Mouse (Mus musculus) embryonic facial prominence, embryonic 12.5 days (tissue): ENCODE measurements at regions not wholly inside any gene's neighbourhood (a gene's known extent, or its start where the extent isn't known, plus 50 kb on each side); places are given as distances from the start of the nearest gene placed in this dataset.
"Not testable (repeated sequence)": the region's sequence is repeated elsewhere in the genome, so short reads cannot be mapped to it uniquely, and the experiment has no call there.

Experiments
- ATAC-seq: fragments of 200-750 bp; cut with Nextera tagmentation; 2 replicates; pipeline ENCODE4 v1.8.0; 2017; ENCODE audit not compliant: insufficient number of reproducible peaks, insufficient read depth, low FRiP score, low TSS enrichment
- H3K27ac ChIP-seq: fragments of 300-500 bp; sonication (generic); 2 replicates; pipeline ENCODE4 v1.5.1; 2016; ENCODE audit warnings: mild to moderate bottlenecking
- H3K27me3 ChIP-seq: fragments of 300-500 bp; sonication (generic); 2 replicates; pipeline ENCODE4 v1.6.1; 2016; ENCODE audit warnings: mild to moderate bottlenecking, moderate library complexity
- H3K36me3 ChIP-seq: fragments of 300-500 bp; sonication (generic); 2 replicates; pipeline ENCODE4 v1.6.1; 2016; ENCODE audit warnings: mild to moderate bottlenecking
- H3K4me1 ChIP-seq: fragments of 300-500 bp; sonication (generic); 2 replicates; pipeline ENCODE4 v1.6.1; 2016
- H3K4me2 ChIP-seq: fragments of 300-500 bp; sonication (generic); replicated peaks from 2 replicates; pipeline ENCODE4 v1.6.1; 2016; ENCODE audit warnings: mild to moderate bottlenecking, moderate library complexity
- H3K4me3 ChIP-seq: fragments of 300-500 bp; sonication (generic); 2 replicates; pipeline ENCODE4 v1.5.1; 2016; ENCODE audit warnings: mild to moderate bottlenecking
- H3K9ac ChIP-seq: fragments of 300-500 bp; sonication (generic); 2 replicates; pipeline ENCODE4 v1.6.1; 2016; ENCODE audit warnings: mild to moderate bottlenecking, moderate library complexity
- H3K9me3 ChIP-seq: fragments of 300-500 bp; sonication (generic); 2 replicates; pipeline ENCODE4 v1.6.1; 2016; ENCODE audit warnings: mild to moderate bottlenecking, moderate library complexity
- WGBS: fragments of 180-500 bp; shearing (Covaris S2); methylation state at CpG from one replicate; pipeline ENCODE4 v1.1.7; 2016; 5-methylcytosine and 5-hydroxymethylcytosine counted together

GRCm38 (mm10) chrX:50600262-50600661 lies 172.0 kb upstream of the Olfr1324 start:
- not testable (repeated sequence) for ATAC-seq

GRCm38 (mm10) chrX:50599780-50600179 lies 171.5 kb upstream of the Olfr1324 start:
- no peak overlapping the region for H3K4me3 ChIP-seq

More at GRCm38 (mm10) chrX:50600262-50600661, 172.0 kb upstream of the Olfr1324 start:
- H3K9me3 ChIP-seq, H3K4me1 ChIP-seq, H3K9ac ChIP-seq, H3K4me3 ChIP-seq, H3K27me3 ChIP-seq, H3K27ac ChIP-seq: not testable (repeated sequence)
- H3K4me2 ChIP-seq, result peak overlapping the region; percentile 28
- WGBS, result 61% methylated on average over 3 of the region's 3 CpGs
- peaks cover 18% of the 10 kb centered on the region for H3K36me3 ChIP-seq

DNA sequence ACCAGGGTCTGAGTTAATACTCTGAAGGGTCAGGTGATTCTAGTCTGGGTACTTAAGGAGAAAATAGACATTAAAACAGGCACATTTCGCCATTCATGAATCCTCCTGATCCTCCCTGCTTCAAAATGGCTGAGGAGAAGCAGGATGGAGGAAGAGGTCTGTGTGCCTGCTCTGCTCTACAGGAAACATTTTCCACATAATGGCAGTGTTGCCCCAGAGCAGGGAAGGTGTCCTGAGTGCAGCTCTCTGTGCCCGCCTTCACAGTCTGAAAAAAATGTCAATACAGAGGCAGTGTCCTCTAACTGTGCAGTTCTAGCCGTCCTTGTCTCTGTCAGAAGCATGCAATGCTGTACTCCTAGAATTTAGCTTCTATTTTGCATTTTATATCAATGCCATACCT lies 169.3 kb upstream of the Olfr1324 start:
- ATAC-seq, H3K9me3 ChIP-seq, H3K4me3 ChIP-seq, H3K27me3 ChIP-seq, H3K4me2 ChIP-seq, H3K27ac ChIP-seq, H3K9ac ChIP-seq, H3K4me1 ChIP-seq: not testable (repeated sequence)
- 77% methylated on average over 3 of the region's 3 CpGs for WGBS
- peaks cover 23% of the 10 kb centered on the region for H3K36me3 ChIP-seq

More at GRCm38 (mm10) chrX:50599780-50600179, 171.5 kb upstream of the Olfr1324 start:
- Histone ChIP-seq H3K9me3 (no peaks in the 10 kb centered on the region), H3K9ac (no peak overlapping the region), H3K4me1 (no peaks in the 10 kb centered on the region), H3K4me2 (peak overlapping the region; percentile 28), H3K27ac (no peak overlapping the region), H3K27me3 (no peaks in the 10 kb centered on the region), H3K36me3 (peaks cover 18% of the 10 kb centered on the region)
- ATAC-seq, result no peak
- whole genome bisulfite sequencing, result 55% methylated on average over 4 of the region's 4 CpGs

DNA sequence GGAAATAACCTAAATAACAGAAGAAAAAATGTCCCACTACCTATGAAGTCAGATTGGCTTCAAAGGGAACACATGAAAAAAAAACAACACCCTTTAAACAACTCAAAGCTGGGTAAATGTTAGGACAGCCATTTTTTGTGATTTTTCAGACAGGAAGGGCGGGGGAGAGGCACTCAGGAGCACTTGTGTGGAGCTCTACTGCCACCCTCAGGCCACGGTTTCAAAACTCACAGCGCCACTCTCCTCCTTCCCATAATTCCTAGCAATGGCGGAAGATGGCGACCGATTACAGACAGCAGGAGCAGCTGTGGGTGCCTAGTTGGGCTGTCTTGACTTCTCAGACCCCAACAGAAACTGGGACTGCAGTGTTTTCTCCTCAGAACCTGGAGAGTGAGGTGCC lies 168.8 kb upstream of the Olfr1324 start:
- Histone ChIP-seq H3K27me3 (no peaks in the 10 kb centered on the region), H3K9ac (no peak overlapping the region), H3K9me3 (no peaks in the 10 kb centered on the region), H3K36me3 (peaks cover 23% of the 10 kb centered on the region), H3K27ac (no peak overlapping the region), H3K4me1 (no peaks in the 10 kb centered on the region), H3K4me3 (no peak overlapping the region; the same call in 1 of the 2 replicates), H3K4me2 (no peak overlapping the region)
- no peak for ATAC-seq
- WGBS, result 77% methylated on average over 6 of the region's 6 CpGs

DNA sequence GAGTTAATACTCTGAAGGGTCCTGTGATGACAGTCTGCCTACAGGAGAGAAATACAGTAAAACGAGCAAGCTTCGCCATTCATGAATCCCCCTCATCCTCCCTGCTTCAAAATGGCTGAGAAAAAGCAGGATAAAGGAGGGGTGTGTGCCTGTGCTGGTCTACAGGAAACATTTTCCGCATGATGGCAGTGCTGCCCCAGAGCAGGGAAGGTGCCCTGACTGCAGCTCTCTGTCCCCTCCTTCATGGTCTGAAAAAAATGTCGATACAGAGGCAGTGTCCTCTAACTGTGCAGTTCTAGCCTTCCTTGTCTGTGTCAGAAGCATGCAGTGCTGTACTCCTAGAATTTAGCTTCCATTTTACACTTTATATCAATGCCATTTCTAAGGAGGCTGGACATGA lies 166.7 kb upstream of the Olfr1324 start:
- H3K36me3 ChIP-seq, result peaks cover 23% of the 10 kb centered on the region
- H3K9ac ChIP-seq, result not testable (repeated sequence)

DNA sequence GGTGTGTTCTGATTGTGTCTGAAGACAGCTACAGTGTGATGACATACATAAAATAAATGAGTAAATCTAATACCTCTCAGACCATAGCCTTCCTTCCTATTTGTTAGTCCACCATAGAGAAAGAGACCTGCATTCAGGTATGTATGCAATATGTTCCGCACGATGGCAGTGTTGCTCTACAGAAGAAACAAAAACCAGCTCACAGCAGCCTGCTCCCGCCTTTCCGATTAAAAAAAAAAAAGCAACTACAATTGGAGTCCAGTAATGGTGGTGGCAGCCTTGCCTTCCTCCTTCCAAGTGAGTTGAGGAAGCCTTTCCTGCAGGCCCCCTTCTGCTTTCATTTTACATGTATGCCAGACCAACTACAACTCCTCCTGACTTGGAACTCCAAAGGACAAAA lies 163.2 kb upstream of the Olfr1324 start:
- Histone ChIP-seq H3K4me2 (0 out of 2 replicates have a peak overlapping the region, but pooled peaks have one; percentile 15), H3K4me1 (no peaks in the 10 kb centered on the region)

More for the DNA sequence above, 166.7 kb upstream of the Olfr1324 start:
- ATAC-seq, H3K4me2 ChIP-seq, H3K4me1 ChIP-seq, H3K9me3 ChIP-seq, H3K4me3 ChIP-seq, H3K27me3 ChIP-seq, H3K27ac ChIP-seq: not testable (repeated sequence)
- WGBS, result 78% methylated on average over 4 of the region's 4 CpGs

GRCm38 (mm10) chrX:50590673-50591341 lies 162.5 kb upstream of the Olfr1324 start:
- Histone ChIP-seq H3K4me3 (no peak overlapping the region), H3K27me3 (no peaks in the 10 kb centered on the region), H3K4me2 (0 out of 2 replicates have a peak overlapping the region, but pooled peaks have one; percentile 15), H3K9me3 (no peaks in the 10 kb centered on the region), H3K36me3 (peaks cover 8% of the 10 kb centered on the region), H3K4me1 (no peaks in the 10 kb centered on the region), H3K27ac (no peak overlapping the region), H3K9ac (no peak overlapping the region)
- no peak for ATAC-seq
- WGBS, result 68% methylated on average over 8 of the region's 8 CpGs

More for the DNA sequence above, 163.2 kb upstream of the Olfr1324 start:
- no peak overlapping the region for H3K9ac ChIP-seq
- ATAC-seq, result no peak
- H3K27me3 ChIP-seq, result no peaks in the 10 kb centered on the region
- no peak overlapping the region for H3K4me3 ChIP-seq
- H3K9me3 ChIP-seq, result no peaks in the 10 kb centered on the region
- H3K27ac ChIP-seq, result no peak overlapping the region
- WGBS, result 74% methylated on average over 4 of the region's 4 CpGs
- H3K36me3 ChIP-seq, result peaks cover 8% of the 10 kb centered on the region

- WGBS, result 88% methylated on average over 6 of the region's 6 CpGs
- ATAC-seq, result no peak
- no peaks in the 10 kb centered on the region for H3K27me3 ChIP-seq
- no peak overlapping the region for H3K27ac ChIP-seq
- no peaks in the 10 kb centered on the region for H3K4me1 ChIP-seq
- no peak overlapping the region for H3K4me2 ChIP-seq
- peaks cover 14% of the 10 kb centered on the region for H3K36me3 ChIP-seq
- no peaks in the 10 kb centered on the region for H3K9me3 ChIP-seq
- H3K9ac ChIP-seq, result no peak overlapping the region
- no peak overlapping the region for H3K4me3 ChIP-seq
Observed at GRCm38 (mm10) chrX:50588892-50589291, 160.6 kb upstream of the Olfr1324 start.

DNA sequence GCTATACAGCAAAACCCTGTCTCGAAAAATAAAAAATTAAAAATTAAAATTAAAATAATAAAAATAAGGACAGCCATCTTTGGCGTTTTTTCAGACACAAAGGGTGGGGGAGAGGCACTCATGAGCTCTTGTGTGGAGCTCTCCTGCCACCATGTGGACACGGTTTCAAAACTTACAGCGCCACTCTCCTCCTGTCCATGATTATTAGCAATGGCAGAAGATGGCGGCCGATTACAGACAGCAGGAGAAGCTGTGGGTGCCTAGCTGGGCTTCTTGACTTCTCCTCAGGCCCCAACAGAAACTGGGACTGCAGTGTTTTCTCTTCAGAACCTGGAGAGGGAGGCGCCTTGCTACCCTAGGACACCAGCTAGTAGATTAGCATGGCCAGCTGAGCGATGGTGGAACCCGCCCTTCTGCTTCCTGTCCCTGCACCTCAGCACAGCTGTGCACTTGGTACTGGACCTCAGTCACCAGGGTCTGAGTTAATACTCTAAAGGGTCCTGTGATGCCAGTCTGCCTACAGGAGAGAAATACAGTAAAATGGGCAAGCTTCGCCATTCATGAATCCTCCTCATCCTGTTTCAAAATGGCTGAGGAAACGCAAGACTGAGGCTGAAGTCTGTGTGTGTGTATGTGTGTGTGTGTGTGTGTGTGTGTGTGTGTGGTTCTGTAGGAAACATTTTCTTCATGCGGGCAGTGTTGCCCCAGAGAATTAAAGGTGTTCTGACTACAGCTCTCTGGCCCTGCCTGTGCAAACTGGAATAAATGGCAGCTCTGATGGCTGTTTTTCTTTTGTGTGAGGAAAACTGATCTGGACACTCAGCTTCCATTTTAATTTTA lies 155.7 kb upstream of the Olfr1324 start:
- H3K4me2 ChIP-seq, result no peak overlapping the region
- H3K27ac ChIP-seq, result no peak overlapping the region
- H3K9me3 ChIP-seq, result no peaks in the 10 kb centered on the region

DNA sequence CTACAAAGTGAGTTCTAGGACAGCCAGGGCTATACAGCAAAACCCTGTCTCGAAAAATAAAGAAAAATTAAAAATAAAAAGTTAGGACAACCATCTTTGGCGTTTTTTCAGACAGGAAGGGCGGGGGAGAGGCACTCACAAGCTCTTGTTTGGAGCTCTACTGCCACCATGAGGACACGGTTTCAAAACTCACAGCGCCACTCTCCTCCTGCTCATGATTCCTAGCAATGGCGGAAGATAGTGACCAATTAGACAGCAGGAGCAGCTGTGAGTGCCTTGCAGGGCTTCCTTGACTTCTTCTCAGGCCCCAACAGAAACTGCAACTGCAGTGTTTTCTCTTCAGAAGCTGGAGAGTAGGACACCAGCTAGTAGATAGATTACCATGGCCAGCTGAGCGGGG lies 151.9 kb upstream of the Olfr1324 start:
- no peaks in the 10 kb centered on the region for H3K27me3 ChIP-seq
- no peaks in the 10 kb centered on the region for H3K4me1 ChIP-seq
- WGBS, result 50% methylated on average over 7 of the region's 7 CpGs
- H3K4me2 ChIP-seq, result peak overlapping the region; percentile 15; the same call in 1 of the 2 replicates
- H3K36me3 ChIP-seq, result peaks cover 16% of the 10 kb centered on the region; the same call in 1 of the 2 replicates
- no peak overlapping the region for H3K27ac ChIP-seq
- H3K9me3 ChIP-seq, result no peaks in the 10 kb centered on the region
- H3K9ac ChIP-seq, result no peak overlapping the region
- ATAC-seq, result no peak
- H3K4me3 ChIP-seq, result no peak overlapping the region

More for the DNA sequence above, 155.7 kb upstream of the Olfr1324 start:
- Histone ChIP-seq H3K27me3 (no peaks in the 10 kb centered on the region), H3K4me3 (no peak overlapping the region), H3K36me3 (peaks cover 16% of the 10 kb centered on the region; the same call in 1 of the 2 replicates), H3K9ac (no peak overlapping the region), H3K4me1 (no peaks in the 10 kb centered on the region)
- ATAC-seq, result no peak
- 69% methylated on average over 12 of the region's 12 CpGs for WGBS

DNA sequence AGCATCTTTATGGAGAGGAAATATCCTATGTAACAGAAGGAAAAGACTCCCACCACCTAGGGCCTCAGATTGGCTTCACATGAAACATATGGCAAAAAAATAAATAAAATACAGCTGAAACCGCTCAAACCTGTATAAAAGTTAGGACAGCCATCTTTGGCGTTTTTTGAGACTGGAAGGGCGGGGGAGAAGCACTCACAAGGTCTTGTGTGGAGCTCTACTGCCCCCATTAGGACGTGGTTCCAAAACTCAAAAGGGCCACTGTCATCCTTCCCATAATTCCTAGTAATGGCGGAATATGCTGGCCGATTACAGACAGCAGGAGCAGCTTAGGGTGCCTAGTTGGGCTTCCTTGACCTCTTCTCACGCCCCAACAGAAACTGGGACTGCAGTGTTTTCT lies 148.5 kb upstream of the Olfr1324 start:
- Histone ChIP-seq H3K36me3 (peaks cover 6% of the 10 kb centered on the region; the same call in 1 of the 2 replicates), H3K4me1 (no peaks in the 10 kb centered on the region), H3K27ac (no peak overlapping the region), H3K4me3 (no peak overlapping the region), H3K27me3 (no peaks in the 10 kb centered on the region), H3K9me3 (no peaks in the 10 kb centered on the region), H3K9ac (no peak overlapping the region), H3K4me2 (peak overlapping the region; percentile 25)
- no peak for ATAC-seq
- 46% methylated on average over 7 of the region's 7 CpGs for WGBS
